Mouse (Mus musculus): ENCODE data around the gene Bmp7. TPM values are rescaled to one million over a fixed set of nuclear protein-coding genes. Genes with fewer than 3 reads are reported as not detected.

The Bmp7 gene
- polyA plus RNA-seq, 1 experiment from 2014 or later, result 31.4 TPM

DNA sequence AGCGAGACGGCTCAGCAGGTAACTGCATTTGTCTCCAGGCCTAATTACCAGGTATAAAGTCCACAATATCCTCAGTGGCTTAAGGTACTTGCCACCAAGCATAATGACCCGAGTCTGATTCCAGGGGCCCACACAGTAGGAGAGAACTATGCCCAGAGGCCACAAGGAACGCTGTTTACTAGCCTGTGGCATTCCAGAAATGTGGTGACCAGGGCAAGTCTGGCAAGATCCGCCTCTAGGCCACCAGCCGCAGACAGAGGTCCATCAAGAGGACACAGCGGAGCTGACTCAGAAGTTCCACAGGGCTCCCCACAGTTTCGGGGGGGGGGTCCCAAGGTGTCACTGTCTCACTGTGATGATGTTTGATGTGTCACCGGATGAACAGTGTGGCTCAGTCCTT, 34.0 kb downstream of the Bmp7 start:
- Histone ChIP-seq H3K9me3 (no peaks in the 10 kb centered on the region), H3K27ac (no peak overlapping the region), H3K4me2 (no peak overlapping the region), H3K4me3 (replicated peaks) (no peak overlapping the region), H3K36me3 (peaks cover 24% of the 10 kb centered on the region; the same call in 1 of the 2 replicates), H3K9ac (replicated peaks) (no peak overlapping the region), H3K4me1 (replicated peaks) (peaks cover 72% of the 10 kb centered on the region), H3K27me3 (no peaks in the 10 kb centered on the region)
- no peak for ATAC-seq (ENCODE audit: insufficient number of reproducible peaks, insufficient read depth, low FRiP score, low TSS enrichment, low read depth)
- 67% methylated on average over 9 of the region's 9 CpGs for WGBS

DNA sequence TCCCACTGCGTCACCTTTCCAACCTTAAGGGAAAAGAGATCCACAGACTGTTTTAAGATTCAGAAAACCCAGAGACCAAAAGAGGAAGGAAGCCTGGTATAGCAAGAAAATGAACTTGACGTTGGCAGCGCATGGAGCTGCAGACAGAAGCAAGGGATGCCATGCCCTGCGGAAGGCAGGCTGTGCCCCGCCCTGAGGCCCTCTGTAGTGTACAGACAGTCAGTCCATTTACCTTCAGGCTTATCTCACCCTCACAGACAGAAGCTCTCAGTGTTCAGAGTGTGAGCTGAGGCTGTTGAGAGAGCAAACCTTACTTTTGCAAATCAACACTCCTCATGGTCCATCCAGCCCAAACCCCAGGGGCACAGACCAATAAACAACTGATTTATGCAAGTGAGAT, 35.1 kb downstream of the Bmp7 start:
- Histone ChIP-seq H3K4me1 (replicated peaks) (peaks cover 72% of the 10 kb centered on the region), H3K36me3 (peaks cover 15% of the 10 kb centered on the region; the same call in 1 of the 2 replicates), H3K4me2 (no peak overlapping the region), H3K9me3 (no peaks in the 10 kb centered on the region), H3K27me3 (no peaks in the 10 kb centered on the region), H3K9ac (replicated peaks) (no peak overlapping the region), H3K4me3 (replicated peaks) (no peak overlapping the region), H3K27ac (no peak overlapping the region)
- 90% methylated on average over 5 of the region's 5 CpGs for WGBS
- no peak for ATAC-seq (ENCODE audit: insufficient number of reproducible peaks, insufficient read depth, low FRiP score, low TSS enrichment, low read depth)

DNA sequence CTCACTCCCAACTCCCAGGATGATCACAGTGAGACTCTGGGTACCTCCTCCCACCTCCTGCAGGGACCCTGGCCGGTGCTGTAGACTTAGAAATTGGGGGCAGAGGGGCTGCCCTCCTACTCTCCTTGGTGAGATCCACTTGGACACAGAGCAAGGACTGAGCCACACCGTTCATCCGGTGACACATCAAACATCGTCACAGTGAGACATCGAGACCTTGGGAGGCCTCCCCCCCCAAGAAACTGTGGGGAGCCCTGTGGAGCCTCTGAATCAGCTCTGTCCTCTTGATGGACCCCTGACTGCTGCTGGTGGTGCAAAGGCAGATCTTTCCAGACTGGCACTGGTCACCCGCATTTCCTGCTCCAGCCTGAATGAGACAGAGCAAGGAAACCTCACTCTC, 35.5 kb downstream of the Bmp7 start:
- Histone ChIP-seq H3K27me3 (no peaks in the 10 kb centered on the region), H3K27ac (no peak overlapping the region), H3K9ac (replicated peaks) (no peak overlapping the region), H3K4me1 (replicated peaks) (peaks cover 67% of the 10 kb centered on the region), H3K36me3 (peaks cover 15% of the 10 kb centered on the region; the same call in 1 of the 2 replicates), H3K4me3 (replicated peaks) (no peak overlapping the region), H3K4me2 (no peak overlapping the region), H3K9me3 (no peaks in the 10 kb centered on the region)
- no peak for ATAC-seq (ENCODE audit: insufficient number of reproducible peaks, insufficient read depth, low FRiP score, low TSS enrichment, low read depth)
- 90% methylated on average over 6 of the region's 6 CpGs for WGBS

GRCm38 (mm10) chr2:172903523-172903922, 36.6 kb downstream of the Bmp7 start:
- Histone ChIP-seq H3K4me2 (no peak overlapping the region), H3K36me3 (peaks cover 17% of the 10 kb centered on the region), H3K27ac (no peak overlapping the region), H3K27me3 (no peaks in the 10 kb centered on the region), H3K9ac (replicated peaks) (0 out of 2 replicates have a peak overlapping the region, but pooled peaks have one; percentile 12), H3K9me3 (peaks cover 3% of the 10 kb centered on the region), H3K4me1 (replicated peaks) (peaks cover 56% of the 10 kb centered on the region), H3K4me3 (replicated peaks) (no peak overlapping the region)
- no peak for ATAC-seq (ENCODE audit: insufficient number of reproducible peaks, insufficient read depth, low FRiP score, low TSS enrichment, low read depth)
- 82% methylated on average over 8 of the region's 8 CpGs for WGBS

- ATAC-seq (ENCODE audit: insufficient number of reproducible peaks, insufficient read depth, low FRiP score, low TSS enrichment, low read depth), result peak; percentile 60; the same call in 1 of the 2 replicates
- H3K36me3 ChIP-seq, result peaks cover 25% of the 10 kb centered on the region
- peaks cover 33% of the 10 kb centered on the region for H3K4me1 ChIP-seq (replicated peaks)
- WGBS, result 56% methylated on average over 10 of the region's 10 CpGs
- peaks cover 7% of the 10 kb centered on the region for H3K9me3 ChIP-seq
- peak overlapping the region; percentile 46 for H3K27ac ChIP-seq
- no peaks in the 10 kb centered on the region for H3K27me3 ChIP-seq
- no peak overlapping the region for H3K4me2 ChIP-seq
- H3K9ac ChIP-seq (replicated peaks), result no peak overlapping the region
- no peak overlapping the region for H3K4me3 ChIP-seq (replicated peaks)
Observed at GRCm38 (mm10) chr2:172900954-172901701, 39.0 kb downstream of the Bmp7 start.

DNA sequence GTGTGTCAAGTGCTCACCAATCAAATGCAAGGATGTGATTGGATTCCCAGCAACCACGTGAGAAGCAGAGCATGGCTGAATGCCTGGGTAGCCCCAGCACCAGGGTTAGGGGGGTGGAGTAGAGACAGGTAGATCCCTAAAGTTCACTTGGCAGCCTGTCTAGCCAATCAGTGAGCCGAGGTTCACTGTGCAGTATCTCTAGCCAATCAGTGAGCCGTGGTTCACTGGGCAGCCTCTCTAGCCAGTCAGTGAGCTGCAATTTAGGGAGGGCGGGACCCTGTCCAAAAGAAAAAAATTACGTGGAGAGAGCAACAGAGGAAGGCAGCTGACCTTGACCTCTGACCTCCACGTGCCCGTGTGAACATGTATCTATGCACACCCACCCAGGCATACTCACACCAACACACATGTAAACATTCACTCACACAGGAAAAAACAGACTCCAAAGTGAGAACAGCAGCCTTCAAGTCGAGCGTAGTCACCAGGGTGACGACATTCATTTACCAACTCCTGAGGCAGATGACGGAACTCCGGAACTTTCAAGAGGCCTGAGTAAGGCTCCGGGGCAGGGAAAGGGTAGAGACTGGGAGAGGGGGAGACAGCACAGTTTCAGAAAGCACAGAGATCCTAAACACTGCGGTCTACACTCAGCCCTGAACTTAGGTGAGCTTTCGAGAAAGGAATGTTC, 50.2 kb downstream of the Bmp7 start:
- H3K4me2 ChIP-seq, result no peak overlapping the region
- no peaks in the 10 kb centered on the region for H3K27me3 ChIP-seq
- peaks cover 33% of the 10 kb centered on the region for H3K36me3 ChIP-seq
- no peak overlapping the region for H3K4me3 ChIP-seq (replicated peaks)
- H3K9ac ChIP-seq (replicated peaks), result no peak overlapping the region
- no peak for ATAC-seq (ENCODE audit: insufficient number of reproducible peaks, insufficient read depth, low FRiP score, low TSS enrichment, low read depth)
- H3K27ac ChIP-seq, result no peak overlapping the region
- WGBS, result 81% methylated on average over 15 of the region's 15 CpGs
- peaks cover 41% of the 10 kb centered on the region for H3K4me1 ChIP-seq (replicated peaks)
- no peaks in the 10 kb centered on the region for H3K9me3 ChIP-seq

- ATAC-seq (ENCODE audit: insufficient number of reproducible peaks, insufficient read depth, low FRiP score, low TSS enrichment, low read depth), result no peak
- Histone ChIP-seq H3K9me3 (no peaks in the 10 kb centered on the region), H3K27ac (no peak overlapping the region), H3K4me3 (replicated peaks) (no peak overlapping the region), H3K4me1 (replicated peaks) (peaks cover 48% of the 10 kb centered on the region), H3K9ac (replicated peaks) (no peak overlapping the region), H3K27me3 (no peaks in the 10 kb centered on the region), H3K4me2 (no peak overlapping the region), H3K36me3 (peaks cover 33% of the 10 kb centered on the region)
- WGBS, result 77% methylated on average over 12 of the region's 12 CpGs
Observed at GRCm38 (mm10) chr2:172889222-172889621, 50.9 kb downstream of the Bmp7 start.

- Histone ChIP-seq H3K4me1 (replicated peaks) (peaks cover 58% of the 10 kb centered on the region), H3K4me2 (no peak overlapping the region), H3K9ac (replicated peaks) (no peak overlapping the region), H3K27ac (0 out of 2 replicates have a peak overlapping the region, but pooled peaks have one; percentile 8), H3K27me3 (no peaks in the 10 kb centered on the region), H3K9me3 (no peaks in the 10 kb centered on the region), H3K36me3 (peaks cover 28% of the 10 kb centered on the region), H3K4me3 (replicated peaks) (no peak overlapping the region)
- 18% methylated on average over 11 of the region's 12 CpGs for WGBS
- peak; percentile 27; the same call in 1 of the 2 replicates for ATAC-seq (ENCODE audit: insufficient number of reproducible peaks, insufficient read depth, low FRiP score, low TSS enrichment, low read depth)
Observed at GRCm38 (mm10) chr2:172888147-172888546, 52.0 kb downstream of the Bmp7 start.

DNA sequence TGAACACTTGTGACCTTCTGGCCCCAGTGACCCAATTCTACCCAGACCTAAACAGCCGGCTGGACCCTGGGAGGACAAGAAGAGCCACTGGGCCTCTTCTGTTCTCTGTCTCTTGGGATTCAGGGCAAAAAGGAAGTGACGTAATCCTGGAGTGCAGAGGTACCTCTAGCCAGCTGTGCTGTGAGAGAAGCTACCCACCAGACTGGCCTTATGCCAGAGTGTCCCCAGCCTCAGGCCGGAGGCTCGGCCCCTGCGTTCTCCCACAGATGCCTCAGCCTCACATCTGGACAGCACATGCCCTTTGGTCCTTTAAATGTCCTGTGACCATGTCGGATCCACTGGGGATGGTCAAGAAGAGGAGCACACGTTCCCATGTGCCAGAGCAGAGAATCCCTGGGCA, 54.3 kb downstream of the Bmp7 start:
- Histone ChIP-seq H3K9me3 (no peaks in the 10 kb centered on the region), H3K36me3 (peaks cover 5% of the 10 kb centered on the region), H3K9ac (replicated peaks) (no peak overlapping the region), H3K4me2 (no peak overlapping the region), H3K27me3 (no peaks in the 10 kb centered on the region), H3K27ac (no peak overlapping the region; the same call in 1 of the 2 replicates), H3K4me3 (replicated peaks) (no peak overlapping the region), H3K4me1 (replicated peaks) (peaks cover 81% of the 10 kb centered on the region)
- WGBS, result 31% methylated on average over 5 of the region's 7 CpGs
- no peak for ATAC-seq (ENCODE audit: insufficient number of reproducible peaks, insufficient read depth, low FRiP score, low TSS enrichment, low read depth)

- ATAC-seq (ENCODE audit: insufficient number of reproducible peaks, insufficient read depth, low FRiP score, low TSS enrichment, low read depth), result no peak
- Histone ChIP-seq H3K36me3 (no peaks in the 10 kb centered on the region), H3K4me1 (replicated peaks) (peaks cover 93% of the 10 kb centered on the region), H3K9ac (replicated peaks) (no peak overlapping the region), H3K9me3 (no peaks in the 10 kb centered on the region), H3K27ac (peak overlapping the region; percentile 77), H3K4me3 (replicated peaks) (no peak overlapping the region), H3K27me3 (no peaks in the 10 kb centered on the region), H3K4me2 (no peak overlapping the region)
- WGBS, result 28% methylated on average over 6 of the region's 6 CpGs
Observed at GRCm38 (mm10) chr2:172884584-172884983, 55.5 kb downstream of the Bmp7 start.

GRCm38 (mm10) chr2:172875201-172875600, 64.9 kb downstream of the Bmp7 start:
- WGBS, result 87% methylated on average over 9 of the region's 9 CpGs
- Histone ChIP-seq H3K4me2 (no peak overlapping the region), H3K27ac (no peak overlapping the region), H3K27me3 (no peaks in the 10 kb centered on the region), H3K9me3 (no peaks in the 10 kb centered on the region), H3K4me1 (replicated peaks) (peaks cover 34% of the 10 kb centered on the region), H3K36me3 (peaks cover 66% of the 10 kb centered on the region), H3K9ac (replicated peaks) (no peak overlapping the region), H3K4me3 (replicated peaks) (no peak overlapping the region)
- ATAC-seq (ENCODE audit: insufficient number of reproducible peaks, insufficient read depth, low FRiP score, low TSS enrichment, low read depth), result no peak

Data from limb, embryonic 12.5 days (tissue).